ENCODE assay signal across 18 mouse cellular contexts in genomic region chr6:31840621-31841020, GRCm38 (mm10).
DNase-seq lines count a peak whose midpoint lies in the region; ATAC-seq and TF ChIP-seq lines count a peak whose summit lies in the region.
"Had no signal": no experiment of that assay in that cellular context is flagged by ENCODE, and none has a peak within 500 bp of the region (broad histone marks: within the 10 kb centered on the region; RNA-seq: fewer than 3 reads in every experiment).

No protein-coding gene starts in this region.

- no peak; the same call in none of the 2 replicates for TF ChIP-seq RAD21 in CH12.LX (IDR thresholded peaks at IDR 0.05; ENCODE audit: low read depth, low read length)

- H3K27ac ChIP-seq in forebrain, postnatal 0 days (ENCODE audit: low read depth, low read length): no peak overlapping the region
- H3K27ac ChIP-seq in forebrain, embryonic 12.5 days: no peak overlapping the region
- no peak overlapping the region for H3K27ac ChIP-seq in layer of hippocampus, adult 2 months
- H3K27ac ChIP-seq in CH12.LX (ENCODE audit: insufficient read depth, low read depth): no peak overlapping the region
- H3K27ac ChIP-seq: heart, embryonic 15.5 days; hindbrain, embryonic 10.5 days; limb, embryonic 13.5 days had no signal

- no peaks in the 10 kb centered on the region for H3K36me3 ChIP-seq in forebrain, postnatal 0 days (ENCODE audit: insufficient read depth)
- H3K36me3 ChIP-seq in forebrain, embryonic 12.5 days (replicated peaks): no peaks in the 10 kb centered on the region
- no peaks in the 10 kb centered on the region for H3K36me3 ChIP-seq in CH12.LX (replicated peaks in 1 of 2; ENCODE audit: control insufficient read depth in 1 of 2, insufficient read depth in 1 of 2, low read length in 1 of 2)
- H3K36me3 ChIP-seq: heart, embryonic 15.5 days; hindbrain, embryonic 10.5 days; limb, embryonic 13.5 days had no signal

- TF ChIP-seq POLR2A in CH12.LX (IDR thresholded peaks at IDR 0.05; ENCODE audit: low read depth, low read length): no peak

- TF ChIP-seq CTCF in forebrain, postnatal 0 days (IDR thresholded peaks at IDR 0.05; ENCODE audit: low read depth): peak; percentile 4; the same call in 1 of the 2 replicates
- TF ChIP-seq CTCF in layer of hippocampus, adult 2 months (conservative IDR thresholded peaks at IDR 0.05): peak; percentile 61
- peak in 1 of 2 experiments; percentile 41; a peak in 2 of 4 replicates for TF ChIP-seq CTCF in CH12.LX (conservative IDR thresholded peaks at IDR 0.05 in 1 of 2, IDR thresholded peaks at IDR 0.05 in 1 of 2; ENCODE audit: low read depth in 2 of 2, low read length in 2 of 2)

- no peak overlapping the region for H3K4me2 ChIP-seq in forebrain, postnatal 0 days (ENCODE audit: low read depth)
- no peak overlapping the region for H3K4me2 ChIP-seq in forebrain, embryonic 12.5 days
- H3K4me2 ChIP-seq in CH12.LX (ENCODE audit: insufficient read depth, low read depth, poor library complexity, severe bottlenecking): no peak overlapping the region
- H3K4me2 ChIP-seq: heart, embryonic 15.5 days; limb, embryonic 13.5 days had no signal

- H3K4me3 ChIP-seq in forebrain, postnatal 0 days (ENCODE audit: low read depth, low read length): no peak overlapping the region
- no peak overlapping the region for H3K4me3 ChIP-seq in forebrain, embryonic 12.5 days (replicated peaks)
- H3K4me3 ChIP-seq in layer of hippocampus, adult 2 months: no peak overlapping the region
- H3K4me3 ChIP-seq in CH12.LX (replicated peaks in 1 of 3; ENCODE audit: low read depth in 2 of 3, low read length in 2 of 3, poor library complexity in 1 of 3): no peak overlapping the region
- H3K4me3 ChIP-seq: heart, embryonic 15.5 days; hindbrain, embryonic 10.5 days; limb, embryonic 13.5 days had no signal

- no peak overlapping the region for H3K9ac ChIP-seq in forebrain, postnatal 0 days
- no peak overlapping the region for H3K9ac ChIP-seq in forebrain, embryonic 12.5 days
- no peak overlapping the region for H3K9ac ChIP-seq in CH12.LX (ENCODE audit: insufficient read depth, low read depth)
- H3K9ac ChIP-seq: heart, embryonic 15.5 days; limb, embryonic 13.5 days had no signal

- H3K27me3 ChIP-seq in forebrain, postnatal 0 days (ENCODE audit: insufficient read depth, low read length): no peaks in the 10 kb centered on the region
- no peaks in the 10 kb centered on the region for H3K27me3 ChIP-seq in forebrain, embryonic 12.5 days
- peaks cover 55% of the 10 kb centered on the region for H3K27me3 ChIP-seq in CH12.LX (replicated peaks)
- H3K27me3 ChIP-seq: heart, embryonic 15.5 days; limb, embryonic 13.5 days had no signal

- dilution Hi-C loops in CH12.LX (cut with MboI; ENCODE audit: extremely low pct_ligation_motif_present, extremely low pct_unique_long_range_greater_than_20kb, low sequenced_read_pairs): no loop called here

- in situ Hi-C loops in CH12.LX (cut with MboI; ENCODE audit: low pct_ligation_motif_present, low pct_unique_long_range_greater_than_20kb, low sequenced_read_pairs): no loop called here

- no peaks in the 10 kb centered on the region for H3K79me2 ChIP-seq in CH12.LX (replicated peaks; ENCODE audit: control insufficient read depth, extremely low read depth, insufficient read depth, poor library complexity, severe bottlenecking)

- ATAC-seq in forebrain, postnatal 0 days: no peak
- no peak for ATAC-seq in forebrain, embryonic 12.5 days (ENCODE audit: low FRiP score)
- ATAC-seq in megakaryocyte progenitor cell, adult 5-6 weeks (replicated peaks; ENCODE audit: poor library complexity): no peak
- ATAC-seq: forebrain, embryonic 14.5 days; Patski had no signal

- 92% methylated on average over 4 of the region's 4 CpGs for WGBS in forebrain, postnatal 0 days
- WGBS in forebrain, embryonic 12.5 days: 89% methylated on average over 4 of the region's 4 CpGs

- no peak for TF ChIP-seq EP300 in CH12.LX (IDR thresholded peaks at IDR 0.05; ENCODE audit: low read length)

- DNase-seq in forebrain, postnatal 0 days: no peak
- no peak for DNase-seq in layer of hippocampus, adult 2 months (ENCODE audit: low spot score in 2 of 2)
- DNase-seq in layer of hippocampus, postnatal 10 days (ENCODE audit: low spot score in 2 of 2): no peak
- DNase-seq in CH12.LX (ENCODE audit: extremely low read depth) (no peak), ES-CJ7 (ENCODE audit: low read depth, low spot score) (peak; percentile 34)
- no peak for DNase-seq in retina, postnatal 1 day
- DNase-seq: cerebellum, adult 9-10 months; kidney, postnatal 10 days; lung, adult 2 months; midbrain, embryonic 14.5 days; thymus, postnatal 4 days had no signal

- no peaks in the 10 kb centered on the region for H3K9me3 ChIP-seq in forebrain, postnatal 0 days (ENCODE audit: low read length)
- H3K9me3 ChIP-seq in forebrain, embryonic 12.5 days: 0 out of 2 replicates have a peak, but pooled peaks cover 2% of the 10 kb centered on the region
- H3K9me3 ChIP-seq in CH12.LX (replicated peaks; ENCODE audit: low read length): peaks cover 5% of the 10 kb centered on the region
- H3K9me3 ChIP-seq: heart, embryonic 15.5 days; limb, embryonic 13.5 days had no signal

- H3K4me1 ChIP-seq in forebrain, postnatal 0 days (ENCODE audit: insufficient read depth): no peaks in the 10 kb centered on the region
- no peaks in the 10 kb centered on the region for H3K4me1 ChIP-seq in forebrain, embryonic 12.5 days
- no peaks in the 10 kb centered on the region for H3K4me1 ChIP-seq in CH12.LX (ENCODE audit: control insufficient read depth in 1 of 2, insufficient read depth in 2 of 2)
- H3K4me1 ChIP-seq: heart, embryonic 15.5 days; limb, embryonic 13.5 days had no signal

TF ChIP-seq in CH12.LX, 34 proteins besides CTCF, POLR2A, EP300 and RAD21:
- TF ChIP-seq SMC3 (IDR thresholded peaks at IDR 0.05; ENCODE audit: low read depth, low read length): peak; percentile 25; the same call in 1 of the 2 replicates
- TF ChIP-seq NELFE (IDR thresholded peaks at IDR 0.05; ENCODE audit: low read depth, low read length): no peak
